Mouse (Mus musculus): ENCODE measurements at regions not wholly inside any gene's neighbourhood (a gene's known extent, or its start where the extent isn't known, plus 50 kb on each side); places are given as distances from the start of the nearest gene placed in this dataset.

DNA sequence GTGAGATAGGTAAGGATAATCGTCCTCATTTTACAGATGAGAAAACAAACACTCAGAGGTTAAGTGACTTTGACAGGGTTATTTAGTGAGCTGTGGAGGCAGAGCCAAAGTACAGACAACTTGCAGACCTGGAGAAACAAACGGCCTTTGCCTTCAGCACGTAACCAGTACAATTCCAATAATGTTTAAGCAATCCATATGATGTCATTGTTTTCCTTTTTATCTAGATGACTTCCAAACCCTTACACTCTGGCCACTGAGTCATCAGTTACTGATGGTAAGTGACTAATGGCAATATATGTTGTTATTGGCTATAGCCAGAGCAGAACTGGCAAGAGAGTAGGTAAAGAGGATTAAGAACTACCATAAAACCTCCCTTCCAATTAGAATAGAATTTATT is 567.6 kb downstream of the Adgrl2 start:
- ATAC-seq (replicated peaks; ENCODE audit: low FRiP score, low read depth) = no peak
- H3K27ac ChIP-seq = no peak overlapping the region
- no peak for TF ChIP-seq CTCF (IDR thresholded peaks at IDR 0.05; ENCODE audit: low read depth)
- no peaks in the 10 kb centered on the region for H3K9me3 ChIP-seq (replicated peaks; ENCODE audit: low read length)
- no peak overlapping the region for H3K4me2 ChIP-seq (ENCODE audit: low read length)
- no peak overlapping the region for H3K4me3 ChIP-seq (replicated peaks; ENCODE audit: low read depth, low read length)
- no peaks in the 10 kb centered on the region for H3K27me3 ChIP-seq (ENCODE audit: insufficient read depth, low read length)
- DNase-seq (ENCODE audit: low spot score) = no peak
- H3K9ac ChIP-seq (ENCODE audit: low read depth, low read length) = no peak overlapping the region
- WGBS = 28% methylated on average over 3 of the region's 3 CpGs
- H3K36me3 ChIP-seq (ENCODE audit: insufficient read depth, low read length) = no peaks in the 10 kb centered on the region
- no peaks in the 10 kb centered on the region for H3K4me1 ChIP-seq (replicated peaks; ENCODE audit: insufficient read depth, low read length)

DNA sequence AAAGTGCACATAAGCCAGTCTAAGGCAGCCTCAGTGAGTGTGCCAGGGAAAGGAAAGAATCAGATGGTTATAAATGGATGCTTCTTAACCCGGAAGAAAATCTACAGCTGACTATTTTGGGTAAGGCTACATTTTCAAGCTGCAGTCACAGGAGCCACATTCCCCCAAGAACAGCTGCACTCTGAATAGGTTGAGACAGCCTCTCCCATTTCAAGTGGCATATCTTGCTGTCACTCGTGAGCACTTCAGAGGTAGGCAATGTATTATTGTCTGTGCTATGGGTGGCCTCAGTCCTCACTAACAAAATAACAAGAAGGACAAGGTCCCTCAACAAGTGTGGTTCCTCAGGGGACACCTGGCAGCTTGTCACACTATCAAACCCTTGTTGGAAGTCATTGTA is 568.1 kb downstream of the Adgrl2 start:
- no peak for ATAC-seq (replicated peaks; ENCODE audit: low FRiP score, low read depth)
- WGBS = 43% methylated on average over 2 of the region's 2 CpGs

DNA sequence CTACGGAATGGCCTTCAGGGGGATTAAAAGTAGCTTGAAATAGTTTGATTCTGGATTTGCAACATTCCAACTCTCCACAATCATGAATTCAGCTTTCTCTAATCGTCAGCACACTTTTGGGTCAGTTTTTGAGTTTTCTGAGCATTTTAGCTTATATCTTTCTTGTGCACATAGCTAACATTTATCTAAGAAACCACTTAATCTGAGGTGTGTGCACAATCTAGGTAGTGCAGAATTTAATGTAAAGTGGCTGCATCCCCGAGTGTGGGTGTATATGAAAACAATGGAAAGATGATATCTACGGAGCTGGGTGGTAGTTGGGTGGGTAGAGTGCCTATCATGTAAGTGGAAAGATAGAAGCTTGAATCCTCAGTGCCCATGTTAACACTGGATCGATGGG is 570.1 kb downstream of the Adgrl2 start:
- WGBS = 93% methylated on average over 5 of the region's 5 CpGs
- no peak overlapping the region for H3K27ac ChIP-seq
- no peak overlapping the region for H3K4me2 ChIP-seq (ENCODE audit: low read length)
- H3K4me1 ChIP-seq (replicated peaks; ENCODE audit: insufficient read depth, low read length) = no peaks in the 10 kb centered on the region
- no peak for ATAC-seq (replicated peaks; ENCODE audit: low FRiP score, low read depth)
- H3K4me3 ChIP-seq (replicated peaks; ENCODE audit: low read depth, low read length) = no peak overlapping the region
- H3K9ac ChIP-seq (ENCODE audit: low read depth, low read length) = no peak overlapping the region
- H3K27me3 ChIP-seq (ENCODE audit: insufficient read depth, low read length) = no peaks in the 10 kb centered on the region
- no peaks in the 10 kb centered on the region for H3K9me3 ChIP-seq (replicated peaks; ENCODE audit: low read length)
- no peak for DNase-seq (ENCODE audit: low spot score)
- no peak for TF ChIP-seq CTCF (IDR thresholded peaks at IDR 0.05; ENCODE audit: low read depth)
- no peaks in the 10 kb centered on the region for H3K36me3 ChIP-seq (ENCODE audit: insufficient read depth, low read length)

More for the DNA sequence above, 568.1 kb downstream of the Adgrl2 start:
- Histone ChIP-seq H3K9ac (ENCODE audit: low read depth, low read length) (no peak overlapping the region), H3K4me1 (replicated peaks; ENCODE audit: insufficient read depth, low read length) (no peaks in the 10 kb centered on the region), H3K27me3 (ENCODE audit: insufficient read depth, low read length) (no peaks in the 10 kb centered on the region), H3K4me2 (ENCODE audit: low read length) (no peak overlapping the region), H3K4me3 (replicated peaks; ENCODE audit: low read depth, low read length) (no peak overlapping the region), H3K27ac (no peak overlapping the region), H3K36me3 (ENCODE audit: insufficient read depth, low read length) (no peaks in the 10 kb centered on the region), H3K9me3 (replicated peaks; ENCODE audit: low read length) (no peaks in the 10 kb centered on the region)
- DNase-seq (ENCODE audit: low spot score) = no peak
- no peak for TF ChIP-seq CTCF (IDR thresholded peaks at IDR 0.05; ENCODE audit: low read depth)

DNA sequence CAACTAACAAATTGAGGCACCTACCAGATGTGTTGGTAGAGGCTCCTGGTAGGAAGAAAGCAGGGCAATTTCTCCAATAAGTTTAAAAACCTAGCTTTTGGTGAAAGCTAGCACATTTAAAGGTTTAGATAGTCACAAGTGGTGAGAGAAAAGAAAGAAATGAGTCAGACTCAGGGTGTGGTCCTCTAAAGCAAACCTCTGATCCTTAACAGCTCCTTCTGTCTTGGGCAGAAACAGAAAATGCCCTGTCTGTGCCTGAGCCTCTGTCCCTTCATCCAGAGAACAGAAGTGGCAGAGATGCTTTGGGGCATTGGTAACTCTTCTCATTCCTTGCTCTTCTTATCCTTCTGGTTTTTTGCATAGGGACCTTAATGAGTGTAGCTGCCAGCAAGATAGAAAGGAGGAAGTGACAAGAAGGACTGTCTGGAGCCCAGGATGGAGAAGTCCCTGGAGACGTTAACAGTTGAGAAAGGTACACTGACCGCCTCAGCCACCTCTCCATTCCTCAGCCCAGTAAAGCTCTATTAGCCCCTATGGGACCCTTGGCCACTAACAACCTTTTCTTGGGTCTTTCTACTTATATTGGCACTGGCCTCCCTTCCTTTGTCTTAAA is 570.8 kb downstream of the Adgrl2 start:
- H3K27me3 ChIP-seq (ENCODE audit: insufficient read depth, low read length) = no peaks in the 10 kb centered on the region
- no peaks in the 10 kb centered on the region for H3K9me3 ChIP-seq (replicated peaks; ENCODE audit: low read length)
- H3K27ac ChIP-seq = no peak overlapping the region
- no peak overlapping the region for H3K4me3 ChIP-seq (replicated peaks; ENCODE audit: low read depth, low read length)
- no peak overlapping the region for H3K9ac ChIP-seq (ENCODE audit: low read depth, low read length)
- DNase-seq (ENCODE audit: low spot score) (no peak), ATAC-seq (replicated peaks; ENCODE audit: low FRiP score, low read depth) (no peak)
- H3K4me2 ChIP-seq (ENCODE audit: low read length) = no peak overlapping the region
- TF ChIP-seq CTCF (IDR thresholded peaks at IDR 0.05; ENCODE audit: low read depth) = no peak
- H3K4me1 ChIP-seq (replicated peaks; ENCODE audit: insufficient read depth, low read length) = no peaks in the 10 kb centered on the region
- 81% methylated on average over 2 of the region's 2 CpGs for WGBS
- no peaks in the 10 kb centered on the region for H3K36me3 ChIP-seq (ENCODE audit: insufficient read depth, low read length)

DNA sequence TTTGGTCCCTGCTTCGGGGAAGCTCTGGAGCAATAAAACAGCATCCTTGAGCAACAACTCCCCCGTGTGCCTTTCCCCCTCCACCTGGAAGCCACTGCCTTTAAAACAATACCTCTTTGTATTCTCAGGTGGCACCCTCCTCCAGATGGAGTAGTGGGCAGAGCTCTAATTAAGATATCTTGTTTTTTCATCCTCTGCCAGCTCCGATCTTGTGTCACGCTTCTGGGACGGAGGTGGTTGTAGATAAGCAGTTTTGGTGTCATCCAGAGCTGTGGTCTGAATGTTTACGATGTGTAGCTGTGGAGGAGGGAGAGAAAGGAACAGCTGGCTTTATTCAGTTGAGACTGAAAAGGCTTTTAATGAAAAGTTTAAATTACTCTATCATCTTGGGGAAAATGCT is 572.3 kb downstream of the Adgrl2 start:
- Histone ChIP-seq H3K9me3 (replicated peaks; ENCODE audit: low read length) (no peaks in the 10 kb centered on the region), H3K36me3 (ENCODE audit: insufficient read depth, low read length) (no peaks in the 10 kb centered on the region), H3K4me2 (ENCODE audit: low read length) (0 out of 2 replicates have a peak overlapping the region, but pooled peaks have one; percentile 3), H3K9ac (ENCODE audit: low read depth, low read length) (no peak overlapping the region), H3K4me1 (replicated peaks; ENCODE audit: insufficient read depth, low read length) (no peaks in the 10 kb centered on the region), H3K27me3 (ENCODE audit: insufficient read depth, low read length) (no peaks in the 10 kb centered on the region), H3K4me3 (replicated peaks; ENCODE audit: low read depth, low read length) (no peak overlapping the region), H3K27ac (no peak overlapping the region)
- 3% methylated on average over 6 of the region's 6 CpGs for WGBS
- ATAC-seq (replicated peaks; ENCODE audit: low FRiP score, low read depth) (peak; percentile 76), DNase-seq (ENCODE audit: low spot score) (peak; percentile 87)
- TF ChIP-seq CTCF (IDR thresholded peaks at IDR 0.05; ENCODE audit: low read depth) = no peak

DNA sequence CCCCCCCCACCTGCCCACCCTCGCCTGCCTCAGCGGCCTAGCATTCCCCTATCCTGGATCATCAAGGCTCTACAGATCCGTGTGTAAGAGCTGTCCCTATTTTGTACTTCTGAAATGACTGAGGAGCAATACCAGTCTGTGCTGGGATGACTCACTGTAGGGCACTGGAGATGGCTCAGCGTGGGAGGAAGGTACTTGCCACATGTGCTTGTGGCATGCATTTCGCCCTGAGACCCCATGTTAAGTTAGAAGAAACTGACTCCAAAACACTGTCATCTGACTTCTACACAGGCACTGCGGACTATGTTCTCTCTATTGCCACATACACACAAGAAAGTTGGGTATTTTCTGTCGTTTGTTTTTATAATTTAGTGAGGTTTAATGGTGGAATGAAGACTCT is 574.9 kb downstream of the Adgrl2 start:
- Histone ChIP-seq H3K9me3 (replicated peaks; ENCODE audit: low read length) (no peaks in the 10 kb centered on the region), H3K27ac (no peak overlapping the region), H3K4me3 (replicated peaks; ENCODE audit: low read depth, low read length) (no peak overlapping the region), H3K27me3 (ENCODE audit: insufficient read depth, low read length) (no peaks in the 10 kb centered on the region), H3K4me2 (ENCODE audit: low read length) (no peak overlapping the region), H3K9ac (ENCODE audit: low read depth, low read length) (no peak overlapping the region), H3K36me3 (ENCODE audit: insufficient read depth, low read length) (no peaks in the 10 kb centered on the region), H3K4me1 (replicated peaks; ENCODE audit: insufficient read depth, low read length) (no peaks in the 10 kb centered on the region)
- ATAC-seq (replicated peaks; ENCODE audit: low FRiP score, low read depth) (no peak), DNase-seq (ENCODE audit: low spot score) (no peak)
- TF ChIP-seq CTCF (IDR thresholded peaks at IDR 0.05; ENCODE audit: low read depth) = no peak
- WGBS = 73% methylated on average over 7 of the region's 7 CpGs

DNA sequence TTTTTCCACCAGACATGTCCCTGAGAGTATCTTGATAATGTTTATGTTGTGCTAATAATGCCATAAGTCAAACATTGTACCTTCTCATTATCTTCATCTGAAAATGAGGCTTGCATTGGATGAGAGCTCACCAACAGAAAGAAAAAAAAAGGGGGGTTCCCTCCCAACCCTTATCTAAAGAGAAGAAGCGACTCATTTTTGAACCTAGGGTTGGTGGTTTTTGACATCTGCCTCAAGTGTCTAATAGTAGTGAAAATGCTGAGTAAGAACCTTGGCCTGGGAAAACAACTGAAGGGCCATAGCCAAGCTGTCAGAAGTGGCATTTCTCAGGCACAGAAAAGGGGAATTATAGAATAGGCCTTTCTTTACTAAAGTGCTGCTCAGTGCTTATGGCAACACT is 577.3 kb downstream of the Adgrl2 start:
- Histone ChIP-seq H3K4me2 (ENCODE audit: low read length) (no peak overlapping the region), H3K4me3 (replicated peaks; ENCODE audit: low read depth, low read length) (no peak overlapping the region), H3K27ac (no peak overlapping the region), H3K9me3 (replicated peaks; ENCODE audit: low read length) (no peaks in the 10 kb centered on the region), H3K9ac (ENCODE audit: low read depth, low read length) (no peak overlapping the region), H3K27me3 (ENCODE audit: insufficient read depth, low read length) (no peaks in the 10 kb centered on the region), H3K36me3 (ENCODE audit: insufficient read depth, low read length) (no peaks in the 10 kb centered on the region), H3K4me1 (replicated peaks; ENCODE audit: insufficient read depth, low read length) (no peaks in the 10 kb centered on the region)
- DNase-seq (ENCODE audit: low spot score) (no peak), ATAC-seq (replicated peaks; ENCODE audit: low FRiP score, low read depth) (no peak)
- TF ChIP-seq CTCF (IDR thresholded peaks at IDR 0.05; ENCODE audit: low read depth) = no peak
- WGBS = 80% methylated on average over 1 of the region's 1 CpGs
